Comparison of ENCODE assay signal across 8 mouse cellular contexts in the genomic region with DNA sequence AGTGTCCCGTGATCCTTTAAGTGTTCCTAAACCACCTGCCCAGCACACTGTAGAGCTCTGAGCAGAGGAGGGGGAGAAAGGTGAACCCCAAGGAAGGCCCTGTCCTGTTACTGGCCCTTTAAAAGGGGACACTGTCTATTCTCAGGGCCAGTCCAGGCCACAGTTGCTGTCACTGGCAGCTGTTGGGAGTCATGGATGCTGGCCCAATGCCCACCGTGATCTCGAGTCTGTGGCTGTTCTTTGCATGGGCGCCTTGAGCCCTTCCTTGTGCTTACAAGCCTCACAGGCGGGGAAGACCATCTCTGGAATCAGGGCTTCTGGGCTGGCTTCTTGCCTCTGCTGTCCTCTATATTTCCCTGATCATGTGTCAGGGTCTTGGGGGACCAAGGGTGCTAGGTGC. TPM values are rescaled to one million over a fixed set of nuclear protein-coding genes. Genes with fewer than 3 reads are reported as not detected.
DNase-seq lines count a peak whose midpoint lies in the region; TF ChIP-seq lines count a peak whose summit lies in the region.

No protein-coding gene starts in this region.

- TF ChIP-seq CTCF in layer of hippocampus, adult 2 months (conservative IDR thresholded peaks at IDR 0.05): no peak

- DNase-seq in layer of hippocampus, adult 2 months (ENCODE audit: low spot score in 2 of 2): no peak
- no peak for DNase-seq in layer of hippocampus, adult 9-10 months (ENCODE audit: low spot score)
- peak; percentile 55 for DNase-seq in adrenal gland, adult 8-10 months
- DNase-seq in brain, adult 2 months (ENCODE audit: low read depth, low spot score): peak; percentile 75
- peak; percentile 48 for DNase-seq in heart, postnatal 25 days (ENCODE audit: low spot score)
- DNase-seq in urinary bladder, postnatal 36 days (ENCODE audit: low spot score in 2 of 2): no peak
- no peak for DNase-seq in thymus, postnatal 14 days
- DNase-seq in liver: no peak

- intact Hi-C loops in heart, postnatal 25 days (cut with DNase I): no loop called here

- no peak overlapping the region for H3K4me3 ChIP-seq in layer of hippocampus, adult 2 months

- H3K27ac ChIP-seq in layer of hippocampus, adult 2 months: peak overlapping the region; percentile 61

RNA-seq across cellular contexts. Expression of gene Ablim2, which starts 4.7 kb away (rescaled TPM):
- total RNA-seq in layer of hippocampus, adult 2 months (2021): 100 to 1,000 TPM; 133 to 163 TPM
- 10 to 100 TPM in 2 of 4 experiments, 1 to 10 TPM in 2; 4.4 to 21.5 (median 11.4) TPM for total RNA-seq in adrenal gland, adult 8-10 months (2022)
- total RNA-seq in heart, postnatal 25 days (2021): 10 to 100 TPM; 14.9 to 16.0 TPM

RNA-seq across cellular contexts. Expression of gene Sh3tc1, which starts 22.6 kb away (rescaled TPM):
- total RNA-seq in layer of hippocampus, adult 2 months (2021): 1 to 10 TPM; 1.7 to 2.4 TPM
- total RNA-seq in adrenal gland, adult 8-10 months (2022): 10 to 100 TPM; 34.2 to 35.9 (median 35.1) TPM
- total RNA-seq in heart, postnatal 25 days (2021): 10 to 100 TPM in 1 of 2 experiments, 1 to 10 TPM in 1; 9.7 to 10.5 TPM

Comparison
In these comparisons a context has a peak if more than half of its experiments do, and no peak if none do; other contexts are left out.
1. DNase-seq: peak in adrenal gland, adult 8-10 months (single experiment), brain, adult 2 months (single experiment) and heart, postnatal 25 days (single experiment); none in layer of hippocampus, adult 2 months (0 of 2), layer of hippocampus, adult 9-10 months (single experiment), urinary bladder, postnatal 36 days (0 of 2), thymus, postnatal 14 days (single experiment) and liver (single experiment).
2. RNA of gene Ablim2, which starts 4.7 kb away (total RNA-seq): 133 to 163 TPM in layer of hippocampus, adult 2 months; 14.9 to 16.0 TPM in heart, postnatal 25 days and 4.4 to 21.5 TPM in adrenal gland, adult 8-10 months; every median in the first group is over 4 times any median in the second.